Mouse (Mus musculus): ENCODE results near the gene Rad51d. TPM values are rescaled to one million over a fixed set of nuclear protein-coding genes. Genes with fewer than 3 reads are reported as not detected.
"Not testable (repeated sequence)": the region's sequence is repeated elsewhere in the genome, so short reads cannot be mapped to it uniquely, and the experiment has no call there.

Gene Rad51d
- polyA plus RNA-seq, 1 experiment from 2014 or later: 15.1 TPM

DNA sequence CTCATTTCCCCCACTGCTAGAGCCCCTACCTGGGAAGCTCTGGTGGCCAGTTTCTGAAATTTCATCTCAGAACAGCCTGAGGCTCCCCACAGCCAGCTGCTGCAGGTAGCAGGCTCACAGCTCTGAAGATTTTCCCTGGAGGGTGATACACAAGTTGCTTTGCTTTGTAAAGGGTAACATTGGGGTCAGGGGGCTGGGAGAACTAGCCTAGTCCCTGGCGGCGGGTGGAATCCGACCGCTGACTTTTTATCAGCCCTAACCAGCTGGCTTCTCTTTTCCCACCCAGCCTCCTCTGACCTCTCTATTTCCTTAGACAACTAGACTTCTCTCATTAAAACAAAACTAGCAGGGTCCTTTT, 44.4 kb downstream of the Rad51d start:
- H3K4me3 ChIP-seq: peak overlapping the region; percentile 31; the same call in 1 of the 2 replicates
- peaks cover 43% of the 10 kb centered on the region for H3K4me1 ChIP-seq (replicated peaks)
- H3K27ac ChIP-seq: peak overlapping the region; percentile 80
- no peak for DNase-seq (ENCODE audit: low spot score)
- H3K27me3 ChIP-seq (ENCODE audit: insufficient read depth, poor library complexity, severe bottlenecking): peaks cover 8% of the 10 kb centered on the region; the same call in 1 of the 2 replicates
- H3K9me3 ChIP-seq: no peaks in the 10 kb centered on the region
- 23% methylated on average over 4 of the region's 4 CpGs for WGBS
- no peaks in the 10 kb centered on the region for H3K36me3 ChIP-seq

DNA sequence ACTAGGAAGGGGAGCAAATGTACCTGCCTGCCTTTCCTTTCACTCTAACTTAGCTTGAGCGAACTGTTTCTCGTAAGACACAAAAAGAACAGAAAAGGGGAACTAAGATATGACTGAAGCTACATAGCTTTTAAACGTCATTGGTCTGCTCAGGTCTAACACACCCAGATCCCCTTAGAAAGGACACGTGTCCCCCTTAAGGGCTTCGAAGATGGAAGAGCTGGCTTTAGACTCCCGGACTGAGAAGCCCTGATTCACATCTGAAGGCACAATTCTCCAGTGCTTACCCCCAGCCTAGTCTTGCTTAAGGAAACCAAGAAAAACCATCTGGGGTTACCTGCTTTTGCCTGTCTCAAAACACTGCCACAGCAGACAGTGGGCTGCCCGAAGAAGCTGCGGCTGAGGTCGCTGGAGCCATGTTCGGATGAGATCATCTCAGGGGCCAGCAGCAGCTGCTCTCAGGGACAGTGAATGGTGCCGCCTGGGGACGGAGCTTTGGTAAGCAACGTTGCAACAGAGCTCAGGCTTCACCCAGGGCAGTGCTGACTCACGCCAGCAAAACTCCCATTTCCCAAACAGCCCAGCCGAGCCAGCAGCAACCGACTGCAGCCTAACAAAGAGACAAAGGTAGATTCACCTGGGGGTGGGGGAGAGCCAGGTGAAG, 44.9 kb downstream of the Rad51d start:
- Histone ChIP-seq H3K4me3 (peak overlapping the region; percentile 31; the same call in 1 of the 2 replicates), H3K36me3 (no peaks in the 10 kb centered on the region), H3K27me3 (ENCODE audit: insufficient read depth, poor library complexity, severe bottlenecking) (peaks cover 8% of the 10 kb centered on the region; the same call in 1 of the 2 replicates), H3K9me3 (no peaks in the 10 kb centered on the region), H3K4me1 (replicated peaks) (peaks cover 42% of the 10 kb centered on the region), H3K27ac (peak overlapping the region; percentile 80)
- peak; percentile 57 for DNase-seq (ENCODE audit: low spot score)
- WGBS: 29% methylated on average over 16 of the region's 16 CpGs

DNA sequence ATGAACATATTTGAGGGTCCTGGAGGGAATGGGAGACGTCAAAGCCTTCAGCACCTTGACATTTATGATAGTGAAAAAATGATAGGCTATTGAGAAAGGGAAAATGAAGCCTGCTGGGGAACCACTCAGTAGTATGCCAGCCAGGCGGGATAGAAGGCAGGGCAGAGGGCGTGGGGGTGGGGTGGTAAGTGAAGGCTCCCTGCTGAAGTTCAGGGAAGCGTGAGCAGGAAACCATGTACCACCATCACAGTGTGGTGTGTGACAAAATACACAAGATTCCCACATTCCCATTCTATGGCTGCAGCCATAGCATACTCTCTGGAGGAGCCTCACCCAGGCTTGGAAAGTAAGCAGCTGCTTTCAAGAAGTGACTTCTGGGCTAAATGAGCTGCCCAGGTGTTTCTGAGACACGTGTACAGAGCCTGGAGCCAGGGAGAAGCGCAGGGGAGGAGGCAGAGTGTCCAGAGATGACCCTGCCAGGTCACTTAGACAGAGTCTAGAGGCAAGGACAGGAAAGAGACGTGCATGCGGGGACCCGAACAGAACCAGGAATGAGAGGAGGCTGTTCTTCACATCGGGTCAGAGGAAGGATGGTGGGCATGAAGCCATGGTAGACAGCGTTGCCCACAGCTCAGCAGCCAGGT, 45.5 kb downstream of the Rad51d start:
- no peaks in the 10 kb centered on the region for H3K9me3 ChIP-seq
- H3K4me3 ChIP-seq: peak overlapping the region; percentile 31; the same call in 1 of the 2 replicates
- WGBS: 66% methylated on average over 11 of the region's 11 CpGs
- peaks cover 36% of the 10 kb centered on the region for H3K4me1 ChIP-seq (replicated peaks)
- peaks cover 8% of the 10 kb centered on the region; the same call in 1 of the 2 replicates for H3K27me3 ChIP-seq (ENCODE audit: insufficient read depth, poor library complexity, severe bottlenecking)
- H3K36me3 ChIP-seq: no peaks in the 10 kb centered on the region
- peak overlapping the region; percentile 80 for H3K27ac ChIP-seq
- no peak for DNase-seq (ENCODE audit: low spot score)

DNA sequence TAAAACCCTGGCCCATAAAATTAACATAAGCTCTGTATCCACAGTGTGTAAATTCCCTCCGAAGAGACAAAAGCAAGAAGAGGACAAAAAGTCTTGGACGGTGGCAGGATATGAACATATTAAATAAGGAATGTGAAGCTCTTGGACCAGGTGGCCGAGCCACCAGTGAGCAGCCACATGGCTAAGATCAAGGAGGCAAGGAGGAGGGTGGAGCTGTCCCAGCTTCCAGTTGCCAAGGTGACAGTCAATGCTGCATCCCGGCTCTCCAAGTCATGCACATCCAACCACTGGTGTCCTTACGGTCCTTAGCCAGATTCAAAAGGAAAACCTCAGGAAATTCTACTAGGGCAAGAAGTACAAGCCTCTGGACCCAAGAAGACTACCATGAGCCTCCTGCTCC, 51.9 kb downstream of the Rad51d start:
- DNase-seq (ENCODE audit: low spot score): no peak
- H3K27me3 ChIP-seq (ENCODE audit: insufficient read depth, poor library complexity, severe bottlenecking): no peaks in the 10 kb centered on the region
- peak overlapping the region; percentile 56; the same call in 1 of the 2 replicates for H3K27ac ChIP-seq
- peaks cover 30% of the 10 kb centered on the region for H3K4me1 ChIP-seq (replicated peaks)
- WGBS: 53% methylated on average over 5 of the region's 5 CpGs
- no peak overlapping the region for H3K4me3 ChIP-seq
- H3K9me3 ChIP-seq: no peaks in the 10 kb centered on the region
- H3K36me3 ChIP-seq: no peaks in the 10 kb centered on the region

DNA sequence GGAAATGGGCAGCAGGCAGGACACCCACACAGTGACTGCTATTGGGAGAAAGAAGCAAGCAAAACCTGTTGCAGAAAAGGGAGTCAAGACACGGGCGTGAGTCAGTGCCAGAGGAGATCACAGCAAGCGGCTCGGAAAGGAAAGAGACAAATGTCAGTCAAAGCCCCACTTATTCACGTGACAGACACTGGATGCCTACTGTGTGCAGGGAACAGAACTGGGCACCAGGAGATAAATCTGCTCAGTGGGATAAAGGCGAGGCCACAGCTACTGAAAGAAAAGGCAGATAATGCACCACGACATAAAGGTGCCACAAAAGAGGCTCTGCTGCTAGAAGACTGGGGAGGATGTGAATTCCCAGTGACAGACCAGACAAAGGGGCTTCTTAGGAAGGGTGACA, 52.6 kb downstream of the Rad51d start:
- DNase-seq (ENCODE audit: low spot score): no peak
- 0 out of 2 replicates have a peak overlapping the region, but pooled peaks have one; percentile 12 for H3K4me3 ChIP-seq
- no peaks in the 10 kb centered on the region for H3K36me3 ChIP-seq
- H3K9me3 ChIP-seq: no peaks in the 10 kb centered on the region
- H3K4me1 ChIP-seq (replicated peaks): peaks cover 30% of the 10 kb centered on the region
- H3K27ac ChIP-seq: peak overlapping the region; percentile 56; the same call in 1 of the 2 replicates
- WGBS: 24% methylated on average over 7 of the region's 7 CpGs
- no peaks in the 10 kb centered on the region for H3K27me3 ChIP-seq (ENCODE audit: insufficient read depth, poor library complexity, severe bottlenecking)

DNA sequence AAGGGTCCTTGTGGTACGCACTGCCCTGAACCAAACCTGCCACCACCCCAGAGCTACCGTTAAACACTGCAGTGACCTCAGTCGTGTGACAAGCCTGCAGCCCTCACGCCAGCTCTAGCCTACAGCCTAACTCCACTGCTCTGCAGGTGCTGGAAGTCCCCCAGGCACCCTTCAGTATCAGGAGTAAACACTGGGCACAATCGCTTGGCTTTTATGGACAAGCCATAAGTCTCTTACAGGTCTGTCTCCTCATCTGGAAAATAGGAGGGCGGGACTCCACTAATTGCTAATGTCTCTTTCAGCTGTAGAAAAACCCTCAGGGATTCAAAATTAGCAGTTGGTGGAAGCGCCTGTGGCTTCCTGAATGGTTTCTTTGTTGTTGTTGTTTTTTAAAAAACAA, 53.2 kb downstream of the Rad51d start:
- DNase-seq (ENCODE audit: low spot score): no peak
- H3K27me3 ChIP-seq (ENCODE audit: insufficient read depth, poor library complexity, severe bottlenecking): no peaks in the 10 kb centered on the region
- H3K27ac ChIP-seq: no peak overlapping the region
- no peaks in the 10 kb centered on the region for H3K9me3 ChIP-seq
- WGBS: 61% methylated on average over 7 of the region's 7 CpGs
- H3K4me3 ChIP-seq: no peak overlapping the region
- H3K4me1 ChIP-seq (replicated peaks): peaks cover 30% of the 10 kb centered on the region
- no peaks in the 10 kb centered on the region for H3K36me3 ChIP-seq

DNA sequence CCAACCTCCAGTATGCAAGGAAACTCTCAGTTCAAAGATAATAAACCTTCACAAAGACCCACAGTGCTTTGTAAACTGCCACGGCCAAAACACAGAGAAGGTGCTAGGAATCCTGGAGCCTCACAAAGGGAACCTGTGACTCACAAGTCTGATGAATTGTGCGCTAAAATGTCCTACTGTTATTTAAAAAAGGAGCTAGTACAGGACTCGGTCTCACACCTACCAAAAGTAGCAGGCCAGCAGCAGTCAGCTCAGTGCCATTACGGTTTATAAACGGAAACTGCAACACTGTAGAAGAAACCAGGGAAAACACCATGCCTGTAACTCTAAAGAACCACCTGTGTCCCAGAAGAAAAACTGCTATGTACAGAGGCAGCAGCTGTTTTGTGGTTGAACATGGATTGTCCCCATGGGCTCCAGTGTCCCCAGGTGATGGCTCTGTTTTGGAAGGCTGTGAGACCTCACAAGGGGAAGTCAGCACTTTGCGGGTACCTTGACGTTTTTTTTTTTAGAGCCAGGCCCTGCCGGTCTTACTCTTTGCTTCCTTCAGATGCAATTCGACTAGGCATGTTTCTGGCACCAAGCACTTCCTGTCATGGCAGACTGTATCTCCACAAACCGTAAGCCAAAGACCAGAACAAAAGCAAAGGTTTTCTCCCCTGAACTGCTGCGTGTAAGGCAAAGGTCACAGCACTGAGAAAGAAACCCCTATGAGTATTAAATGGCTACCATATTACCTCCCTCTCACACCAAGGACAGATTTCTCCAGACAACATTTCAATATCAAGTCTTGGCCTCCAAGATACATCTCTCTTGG, 54.6 kb downstream of the Rad51d start:
- no peak overlapping the region for H3K27ac ChIP-seq
- DNase-seq (ENCODE audit: low spot score): no peak
- no peaks in the 10 kb centered on the region for H3K27me3 ChIP-seq (ENCODE audit: insufficient read depth, poor library complexity, severe bottlenecking)
- peaks cover 40% of the 10 kb centered on the region for H3K4me1 ChIP-seq (replicated peaks)
- H3K36me3 ChIP-seq: no peaks in the 10 kb centered on the region
- no peak overlapping the region for H3K4me3 ChIP-seq
- H3K9me3 ChIP-seq: no peaks in the 10 kb centered on the region
- 80% methylated on average over 11 of the region's 11 CpGs for WGBS

DNA sequence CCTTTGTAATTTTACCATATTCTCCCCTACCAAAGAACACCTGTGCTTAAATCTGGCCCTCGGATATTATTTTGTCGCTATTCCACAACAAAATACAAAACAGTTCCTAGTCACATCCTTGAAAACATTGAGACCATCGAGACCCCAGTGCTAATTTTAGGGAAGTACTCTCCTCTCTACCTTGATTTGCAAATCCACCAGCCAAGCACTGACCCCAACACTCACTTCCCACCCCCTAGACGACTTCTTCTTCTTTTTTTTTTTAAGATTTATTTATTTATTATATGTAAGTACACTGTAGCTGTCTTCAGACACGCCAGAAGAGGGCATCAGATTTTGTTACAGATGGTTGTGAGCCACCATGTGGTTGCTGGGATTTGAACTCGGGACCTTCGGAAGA, 56.1 kb downstream of the Rad51d start:
- H3K36me3 ChIP-seq; H3K4me3 ChIP-seq; DNase-seq (ENCODE audit: low spot score); H3K27ac ChIP-seq; H3K9me3 ChIP-seq; H3K27me3 ChIP-seq (ENCODE audit: insufficient read depth, poor library complexity, severe bottlenecking): not testable (repeated sequence)
- WGBS: 87% methylated on average over 7 of the region's 7 CpGs
- H3K4me1 ChIP-seq (replicated peaks): peaks cover 38% of the 10 kb centered on the region

DNA sequence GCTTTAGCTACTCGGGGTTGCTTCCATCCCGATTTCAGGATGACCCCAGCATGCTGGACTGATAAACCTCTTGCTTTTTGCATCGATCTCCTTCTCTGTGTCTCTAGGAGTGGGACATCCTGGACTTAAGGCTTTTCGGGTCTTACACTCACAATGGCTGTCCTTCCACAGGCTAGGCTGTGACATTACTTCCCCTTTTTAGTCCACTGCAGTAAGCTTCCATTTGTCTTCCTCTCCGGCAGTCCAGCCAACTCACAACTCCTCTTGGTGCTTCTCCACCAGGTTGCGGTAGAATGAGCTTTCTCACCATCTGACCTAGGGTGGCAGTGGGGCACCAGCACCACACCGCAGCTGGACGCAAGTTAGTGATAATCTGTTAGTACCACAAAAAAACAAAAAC, 56.5 kb downstream of the Rad51d start:
- Histone ChIP-seq H3K27ac (no peak overlapping the region), H3K4me1 (replicated peaks) (peaks cover 35% of the 10 kb centered on the region), H3K36me3 (no peaks in the 10 kb centered on the region), H3K4me3 (no peak overlapping the region), H3K27me3 (ENCODE audit: insufficient read depth, poor library complexity, severe bottlenecking) (no peaks in the 10 kb centered on the region), H3K9me3 (no peaks in the 10 kb centered on the region)
- 91% methylated on average over 8 of the region's 8 CpGs for WGBS
- DNase-seq (ENCODE audit: low spot score): no peak

DNA sequence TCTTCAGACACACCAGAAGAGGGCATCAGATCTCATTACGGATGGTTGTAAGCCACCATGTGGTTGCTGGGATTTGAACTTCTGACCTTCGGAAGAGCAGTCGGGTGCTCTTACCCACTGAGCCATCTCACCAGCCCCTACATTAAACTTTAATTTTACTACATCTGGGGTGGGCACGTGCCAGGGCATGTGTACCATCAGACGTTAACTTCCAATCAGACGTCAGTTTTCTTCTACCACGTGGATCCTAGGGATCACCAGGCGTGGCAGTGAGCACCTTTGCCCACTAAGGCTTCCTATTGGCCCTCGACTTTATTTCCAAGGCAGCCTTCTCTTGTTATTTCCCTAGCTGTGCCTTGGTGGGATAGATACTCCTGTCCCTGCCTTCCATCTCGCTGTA, 58.0 kb downstream of the Rad51d start:
- 85% methylated on average over 10 of the region's 10 CpGs for WGBS
- DNase-seq (ENCODE audit: low spot score): not testable (repeated sequence)

DNA sequence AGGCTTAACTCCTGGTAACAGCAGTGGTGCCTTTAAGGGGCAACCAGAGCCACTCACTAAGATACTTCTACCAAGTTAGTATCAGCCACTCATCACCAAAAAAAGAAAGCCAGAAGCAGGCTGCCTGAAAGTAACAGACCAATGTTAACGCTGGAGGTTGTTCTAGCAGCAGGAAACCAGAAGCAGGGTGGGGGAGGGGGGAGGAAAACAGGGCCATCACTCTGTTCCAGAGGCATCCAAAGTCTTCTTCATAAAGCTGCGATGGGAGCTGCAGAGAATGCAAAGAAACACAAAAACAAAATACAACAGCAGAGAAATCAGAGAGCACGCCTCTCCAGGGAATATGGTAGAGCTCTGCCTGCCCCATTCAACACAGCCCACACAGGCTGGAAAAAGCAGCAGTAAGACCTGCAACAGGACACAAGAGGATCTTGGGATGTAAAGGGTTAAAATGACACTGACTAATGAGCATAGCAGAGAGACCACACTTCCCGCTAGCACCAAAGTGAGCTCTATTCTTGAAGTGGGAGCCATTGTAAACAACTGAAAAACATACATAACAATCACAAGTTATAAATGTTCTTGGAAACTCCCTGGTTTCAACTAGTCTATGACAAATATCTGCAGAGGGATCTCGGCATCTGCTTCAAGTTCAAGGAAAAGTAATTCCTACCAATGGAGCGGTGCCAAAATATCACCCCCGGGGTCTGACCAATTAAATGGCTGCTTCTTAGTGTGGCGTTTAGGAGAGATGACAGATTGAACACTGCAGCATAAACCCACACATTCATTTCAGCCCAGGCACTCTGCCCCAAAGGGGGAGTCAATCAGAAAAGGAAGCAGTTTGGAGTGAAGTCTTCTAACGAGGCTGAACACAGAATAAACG, 59.2 kb downstream of the Rad51d start:
- Histone ChIP-seq H3K36me3 (no peaks in the 10 kb centered on the region), H3K9me3 (no peaks in the 10 kb centered on the region), H3K27ac (peak overlapping the region; percentile 9; the same call in 1 of the 2 replicates), H3K4me3 (no peak overlapping the region), H3K4me1 (replicated peaks) (peaks cover 15% of the 10 kb centered on the region), H3K27me3 (ENCODE audit: insufficient read depth, poor library complexity, severe bottlenecking) (no peaks in the 10 kb centered on the region)
- 28% methylated on average over 10 of the region's 10 CpGs for WGBS
- DNase-seq (ENCODE audit: low spot score): peak; percentile 17

More for the DNA sequence above, 58.0 kb downstream of the Rad51d start:
- H3K4me1 ChIP-seq (replicated peaks): peaks cover 19% of the 10 kb centered on the region
- H3K4me3 ChIP-seq; H3K9me3 ChIP-seq; H3K27ac ChIP-seq; H3K36me3 ChIP-seq; H3K27me3 ChIP-seq (ENCODE audit: insufficient read depth, poor library complexity, severe bottlenecking): not testable (repeated sequence)

DNA sequence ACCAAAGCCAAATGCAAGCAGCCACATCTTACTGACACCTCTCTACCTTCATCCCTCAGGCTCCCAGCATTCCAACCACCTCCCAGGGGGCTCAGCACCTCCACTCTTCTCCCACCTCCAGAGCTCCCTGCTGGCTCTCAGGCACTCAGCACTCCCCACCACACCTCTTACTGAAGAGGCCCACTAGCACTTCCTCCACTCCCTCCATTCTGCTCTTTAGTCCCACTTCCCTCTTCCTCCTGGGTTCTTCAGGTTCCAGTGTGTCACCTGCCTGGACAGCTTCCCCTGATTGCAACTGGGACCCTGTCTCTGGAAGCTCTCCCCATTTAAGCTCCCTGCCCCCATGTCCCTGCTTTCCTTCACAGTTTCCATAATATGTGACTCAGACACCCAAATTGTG, 63.6 kb downstream of the Rad51d start:
- Histone ChIP-seq H3K36me3 (no peaks in the 10 kb centered on the region), H3K27ac (no peak overlapping the region), H3K27me3 (ENCODE audit: insufficient read depth, poor library complexity, severe bottlenecking) (no peaks in the 10 kb centered on the region), H3K9me3 (no peaks in the 10 kb centered on the region), H3K4me1 (replicated peaks) (peaks cover 31% of the 10 kb centered on the region), H3K4me3 (no peak overlapping the region)
- DNase-seq (ENCODE audit: low spot score): no peak
